Mouse (Mus musculus): ENCODE data around the gene Pigl.

GRCm38 (mm10) chr11:62440670-62441315 is 17.5 kb upstream of the Pigl start:
- TF ChIP-seq CTCF (IDR thresholded peaks at IDR 0.05; ENCODE audit: low read depth) (no peak), EP300 (IDR thresholded peaks at IDR 0.05; ENCODE audit: low read depth) (no peak)

All from liver, embryonic 14.5 days (tissue).